Mouse (Mus musculus): ENCODE data around the gene Il9r. TPM values are rescaled to one million over a fixed set of nuclear protein-coding genes. Genes with fewer than 3 reads are reported as not detected.
"Not testable (repeated sequence)": the region's sequence is repeated elsewhere in the genome, so short reads cannot be mapped to it uniquely, and the experiment has no call there.

Il9r gene
- total RNA-seq, 4 experiments from 2014 or later: not detected

- no peak for DNase-seq (ENCODE audit: low spot score in 2 of 2)
Observed at GRCm38 (mm10) chr11:32227041-32227440, 27.0 kb upstream of the Il9r start.

DNA sequence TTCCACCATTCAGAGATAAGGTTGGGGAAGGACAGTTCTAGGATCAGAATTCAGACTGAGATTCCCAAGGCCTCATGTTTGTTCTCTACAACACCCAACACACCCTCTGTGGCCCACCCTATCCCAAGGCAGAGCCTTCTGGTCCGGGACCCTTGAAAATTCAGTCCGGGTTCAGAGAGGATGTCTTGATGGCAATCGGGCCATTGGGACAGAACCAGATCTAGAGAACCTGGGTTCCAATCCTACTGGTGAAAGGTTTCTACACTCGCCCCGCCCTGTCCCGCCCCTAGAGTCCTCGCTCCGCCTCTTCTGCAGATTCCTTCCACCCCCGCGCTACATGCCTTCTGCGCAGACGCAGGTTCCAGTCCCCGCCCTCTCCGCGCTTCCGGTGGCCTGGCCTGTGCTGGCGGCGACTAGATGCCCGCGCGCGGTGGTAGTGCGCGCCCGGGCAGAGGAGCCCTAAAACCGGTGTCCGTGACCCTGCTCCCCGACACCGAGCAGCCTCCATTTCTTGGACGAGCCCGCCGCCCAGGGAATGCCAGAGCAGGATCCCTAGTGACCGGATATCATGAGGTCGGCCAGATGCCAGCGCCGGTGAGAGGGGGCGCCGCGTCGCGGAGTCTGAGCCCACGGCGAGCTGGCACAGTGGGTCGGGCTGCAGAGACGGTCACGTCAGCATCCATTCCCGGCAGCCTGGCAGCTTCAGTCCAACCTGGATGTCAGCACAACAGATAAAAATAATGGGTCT lies 26.2 kb upstream of the Il9r start, which contains the start of gene Mpg:
TSS of gene Mpg (plus strand) at position 382 of the 748 bp plus-strand sequence.
- peak; percentile 74 to 82 for DNase-seq (ENCODE audit: low spot score in 2 of 2)

GRCm38 (mm10) chr11:32225222-32226104 lies 25.4 kb upstream of the Il9r start:
- no peak for DNase-seq (ENCODE audit: low spot score in 2 of 2)

- no peak for DNase-seq (ENCODE audit: low spot score in 2 of 2)
Observed at GRCm38 (mm10) chr11:32224468-32225139, 24.5 kb upstream of the Il9r start.

DNA sequence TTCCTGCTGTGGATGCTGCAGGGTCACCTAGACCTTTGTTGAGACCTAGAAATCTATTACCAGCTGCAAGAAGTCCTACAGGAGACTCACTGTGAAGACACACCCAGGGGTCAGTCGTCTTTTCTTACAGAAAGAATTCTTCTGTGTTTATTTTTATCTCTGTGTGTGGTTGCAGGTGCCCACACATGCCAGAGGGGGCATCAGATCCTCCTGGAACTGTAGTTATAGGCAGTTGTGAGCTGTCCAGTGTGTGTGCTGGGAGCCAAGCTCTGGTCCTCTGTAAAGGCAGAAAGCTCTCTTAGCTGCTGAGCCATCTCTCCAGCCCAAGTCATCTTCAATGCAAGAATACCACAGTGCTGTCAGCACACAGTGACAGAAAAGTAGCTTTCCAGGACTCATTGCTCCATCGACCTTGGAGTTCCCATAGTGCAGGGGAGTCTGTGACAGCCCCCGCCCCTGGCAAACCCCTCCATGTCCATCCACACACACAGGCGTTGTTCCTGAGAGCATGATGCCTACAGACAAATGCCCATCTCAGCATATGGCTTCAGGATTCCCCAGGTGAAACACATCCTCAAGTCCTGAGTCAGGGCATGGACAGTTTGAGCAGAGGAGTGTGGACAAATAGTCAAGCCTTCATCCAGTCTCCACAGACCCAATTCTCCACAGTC lies 23.4 kb upstream of the Il9r start:
- DNase-seq (ENCODE audit: low spot score in 2 of 2): no peak

DNA sequence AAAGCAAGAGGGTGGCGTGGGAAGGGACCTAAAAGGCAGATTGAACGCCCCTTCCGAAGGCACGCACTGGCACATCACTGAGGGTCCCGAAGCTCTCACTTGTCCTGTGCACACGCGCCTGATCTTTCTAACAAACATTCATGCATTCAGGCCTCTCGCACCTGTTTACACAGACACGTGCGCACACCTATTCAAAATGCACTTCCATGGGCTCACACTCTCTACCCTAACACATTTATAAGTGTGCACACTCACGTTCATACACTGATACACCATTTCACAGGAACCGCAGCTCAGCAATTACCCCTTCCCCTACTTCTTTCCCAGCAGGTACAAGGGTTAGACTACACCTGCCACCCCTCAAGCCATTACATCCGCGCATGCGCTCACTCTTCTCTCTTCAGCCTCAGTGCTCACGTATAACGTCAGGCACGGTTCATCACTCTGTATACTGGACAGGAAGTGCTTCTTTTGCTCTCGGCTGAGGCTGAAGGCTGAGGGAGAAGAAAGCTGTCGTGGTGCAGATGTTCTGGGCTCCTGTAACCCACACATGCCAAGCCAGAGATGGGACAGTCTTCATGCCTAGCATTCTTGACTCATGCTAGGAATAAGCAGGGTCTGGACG lies 22.6 kb upstream of the Il9r start:
- no peak for DNase-seq (ENCODE audit: low spot score in 2 of 2)

- no peak for DNase-seq (ENCODE audit: low spot score in 2 of 2)
Observed at GRCm38 (mm10) chr11:32221951-32222409, 21.9 kb upstream of the Il9r start, which contains the start of gene Rhbdf1. Gene Rhbdf1 (minus strand): TSS chr11:32222300.

DNA sequence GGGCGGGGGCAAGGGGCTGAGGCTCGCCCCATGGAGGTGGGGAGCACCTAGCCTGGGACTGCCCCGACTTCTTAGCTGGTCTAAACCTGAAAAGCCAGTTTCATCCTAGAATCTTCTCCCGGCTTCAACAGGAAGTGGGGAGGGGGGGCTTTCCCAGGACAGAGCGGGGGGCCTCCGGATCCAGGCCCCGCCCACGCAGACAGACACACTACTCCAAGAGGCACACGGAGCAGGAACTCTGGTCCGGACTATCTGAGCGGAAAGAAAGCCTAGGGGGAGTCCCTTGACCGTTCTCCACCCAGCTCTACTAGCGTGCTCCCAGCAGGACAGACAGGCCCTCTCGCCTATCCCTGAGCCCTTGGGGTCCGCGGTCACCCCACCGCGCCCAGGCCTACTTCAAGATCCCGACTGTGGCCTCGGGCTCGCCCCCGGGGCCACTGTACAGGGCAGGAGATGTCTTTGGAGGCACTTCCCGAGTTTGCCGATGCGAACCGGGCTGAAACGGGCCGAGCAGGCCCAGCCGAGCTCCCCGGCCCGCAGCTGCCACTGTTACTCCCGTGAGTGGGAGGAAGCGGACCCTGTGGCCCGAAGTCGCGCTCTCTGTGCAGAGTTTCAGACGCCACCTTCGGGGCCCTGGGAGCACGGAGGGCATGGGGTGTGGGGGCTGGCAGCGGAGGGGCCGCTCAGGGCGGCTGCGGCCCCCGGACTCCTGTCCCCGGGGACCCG lies 21.3 kb upstream of the Il9r start:
- no peak for DNase-seq (ENCODE audit: low spot score in 2 of 2)

- no peak for DNase-seq (ENCODE audit: low spot score in 2 of 2)
Observed at GRCm38 (mm10) chr11:32220607-32221224, 20.6 kb upstream of the Il9r start.

GRCm38 (mm10) chr11:32219287-32219686 lies 19.2 kb upstream of the Il9r start:
- DNase-seq (ENCODE audit: low spot score in 2 of 2): peak in 1 of 2 experiments; percentile 62

DNA sequence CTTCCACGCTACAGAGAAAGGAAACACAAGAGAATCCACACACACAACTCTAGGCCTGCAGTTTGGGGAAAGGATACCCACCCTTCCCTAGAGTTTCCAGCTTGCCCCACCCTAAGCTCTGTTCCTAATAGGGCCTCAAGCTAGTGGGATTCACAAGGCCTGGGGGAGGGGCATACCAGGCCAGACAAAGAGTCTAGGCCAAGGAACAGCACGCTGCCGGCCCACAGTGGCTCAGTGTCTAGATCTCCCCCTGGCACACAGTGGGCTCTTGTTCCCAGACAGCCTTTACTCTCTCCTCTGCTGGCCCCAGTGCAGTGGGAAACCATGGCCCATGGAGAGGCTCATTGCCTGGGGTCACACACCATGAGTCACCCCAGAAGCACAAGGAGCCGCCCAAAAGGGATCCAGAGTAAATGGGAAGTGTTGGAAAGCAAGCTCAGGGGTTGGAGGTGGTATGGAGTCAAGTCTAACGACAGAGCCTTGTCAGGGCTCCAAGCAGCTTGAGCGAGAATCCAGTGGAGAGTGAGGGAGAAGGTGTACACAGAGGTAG lies 18.5 kb upstream of the Il9r start:
- DNase-seq (ENCODE audit: low spot score in 2 of 2): no peak

DNA sequence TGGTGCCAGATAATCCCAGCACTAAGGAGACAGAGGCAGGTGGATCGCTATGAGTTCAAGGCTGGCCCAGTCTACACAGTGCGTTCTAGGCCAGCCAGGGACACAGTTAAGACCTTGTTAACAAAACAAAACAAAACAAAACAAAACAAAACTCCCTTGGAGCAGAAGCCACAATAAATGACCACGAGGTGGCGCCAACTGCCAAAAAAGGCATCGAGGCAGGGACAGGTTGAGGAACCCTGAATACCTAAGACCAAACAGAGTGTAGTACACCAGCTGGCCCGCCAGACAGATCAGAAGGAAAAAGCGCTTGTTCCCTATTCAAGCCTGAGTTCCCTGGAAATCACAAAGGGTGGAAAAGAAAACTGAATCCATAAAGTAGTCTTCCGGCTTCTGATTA lies 16.8 kb upstream of the Il9r start:
- peak in 1 of 2 experiments; percentile 77 for DNase-seq (ENCODE audit: low spot score in 2 of 2)

DNA sequence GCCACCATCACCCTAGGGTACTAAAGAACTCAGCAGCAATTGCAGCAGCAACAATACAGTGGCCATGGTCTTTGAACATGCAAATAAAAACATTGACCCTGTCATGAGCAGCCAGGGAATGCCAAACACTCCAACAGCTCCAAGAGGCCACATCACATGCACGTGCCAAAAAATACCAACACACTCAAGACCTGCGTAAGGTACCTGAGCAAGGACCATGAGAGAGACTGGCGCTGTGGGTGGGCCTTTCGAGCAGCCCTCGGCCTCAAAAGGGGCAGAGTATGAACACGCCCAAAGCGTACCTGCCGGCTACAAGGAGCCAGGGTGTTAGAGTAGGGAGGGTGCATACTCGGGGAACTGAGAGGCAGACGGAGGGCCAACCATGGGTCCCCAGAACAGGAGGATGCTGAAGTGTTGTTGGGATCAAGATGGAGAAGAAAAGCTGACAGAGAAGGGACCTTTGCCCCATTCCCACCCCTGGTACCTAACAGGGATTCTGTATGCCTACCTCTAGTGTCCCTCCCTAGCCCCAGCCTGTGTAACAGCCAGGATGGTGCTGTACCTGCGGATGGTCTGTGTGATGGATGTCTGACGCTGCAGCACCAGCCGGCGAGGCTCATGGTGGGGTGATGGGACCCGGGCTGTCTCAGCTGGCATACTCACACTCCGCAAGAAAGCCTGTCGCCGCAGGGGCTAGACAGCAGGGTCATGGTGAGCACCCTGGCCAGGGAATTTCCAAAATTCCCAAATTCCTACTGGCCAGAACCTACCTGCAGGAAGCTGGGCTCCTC lies 15.5 kb upstream of the Il9r start:
- DNase-seq (ENCODE audit: low spot score in 2 of 2): no peak

DNA sequence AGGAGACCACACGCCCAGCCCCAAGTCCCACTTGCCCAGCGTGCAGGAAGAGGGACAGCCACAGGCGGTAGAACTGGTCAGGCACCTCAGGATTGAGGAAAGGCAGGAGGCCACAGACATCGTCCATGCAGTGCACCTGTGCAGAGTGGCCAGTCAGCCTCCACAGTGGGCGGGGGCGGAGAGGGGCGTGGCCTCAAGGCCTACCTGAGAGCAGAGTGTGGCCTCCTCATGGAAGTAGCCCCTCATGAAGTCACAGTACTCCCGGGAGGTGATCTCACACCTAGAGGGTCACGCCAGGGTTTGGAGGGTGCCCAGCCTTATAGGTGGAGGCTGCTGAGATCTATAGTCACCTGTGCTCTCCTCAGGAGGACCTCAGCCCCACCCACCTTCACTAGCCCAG lies 10.5 kb upstream of the Il9r start:
- DNase-seq (ENCODE audit: low spot score in 2 of 2): no peak

GRCm38 (mm10) chr11:32205058-32205873 lies 5.2 kb upstream of the Il9r start, which contains the start of gene Snrnp25:
Gene Snrnp25 (plus strand): TSS chr11:32205415.
- peak; percentile 96 to 97 for DNase-seq (ENCODE audit: low spot score in 2 of 2)

GRCm38 (mm10) chr11:32201922-32202685 lies 2.0 kb upstream of the Il9r start:
- DNase-seq (ENCODE audit: low spot score in 2 of 2): no peak

GRCm38 (mm10) chr11:32200992-32201391 lies 913 bp upstream of the Il9r start:
- not testable (repeated sequence) for DNase-seq (ENCODE audit: low spot score in 2 of 2)
